Mouse (Mus musculus) neutrophil, adult 5-6 weeks (primary cell): Measurements from ENCODE around the gene Itpr3. TPM values are rescaled to one million over a fixed set of nuclear protein-coding genes. Genes with fewer than 3 reads are reported as not detected.

Source experiments
- ATAC-seq: fragments of 151-379, 151-347 bp; 2 replicates; pipeline ENCODE4 v1.8.0; 2017; ENCODE audit warnings: mild to moderate bottlenecking, moderate TSS enrichment; ENCODE audit not compliant: insufficient number of reproducible peaks, poor library complexity, low FRiP score, severe bottlenecking; ENCODE audit errors: extremely low read depth
- total RNA-seq: library from RNA; stranded (forward); fragments of 200-1000 nt; gene quantifications from 2 replicates; pipeline ENCODE4 v1.2.3, GENCODE M21; 2017

Gene Itpr3
- total RNA-seq, 1 experiment from 2014 or later = 73.7 TPM

- peak; percentile 47 for ATAC-seq
Observed at GRCm38 (mm10) chr17:27032869-27033268, 24.2 kb upstream of the Itpr3 start.

- no peak for ATAC-seq
Observed at GRCm38 (mm10) chr17:27036465-27036864, 20.6 kb upstream of the Itpr3 start.

GRCm38 (mm10) chr17:27038335-27039050 lies 18.6 kb upstream of the Itpr3 start:
- ATAC-seq = no peak

- ATAC-seq = no peak
Observed at GRCm38 (mm10) chr17:27039432-27040102, 17.5 kb upstream of the Itpr3 start.

GRCm38 (mm10) chr17:27040304-27041045 lies 16.6 kb upstream of the Itpr3 start:
- ATAC-seq = no peak

GRCm38 (mm10) chr17:27041046-27041786 lies 15.9 kb upstream of the Itpr3 start:
- no peak for ATAC-seq

GRCm38 (mm10) chr17:27041787-27042055 lies 15.4 kb upstream of the Itpr3 start:
- peak; percentile 28; the same call in 1 of the 2 replicates for ATAC-seq

- peak; percentile 65 for ATAC-seq
Observed at GRCm38 (mm10) chr17:27042840-27043239, 14.3 kb upstream of the Itpr3 start.

- no peak for ATAC-seq
Observed at GRCm38 (mm10) chr17:27045164-27045563, 11.9 kb upstream of the Itpr3 start.

- no peak for ATAC-seq
Observed at GRCm38 (mm10) chr17:27047762-27048444, 9.2 kb upstream of the Itpr3 start.

GRCm38 (mm10) chr17:27048445-27049239 lies 8.5 kb upstream of the Itpr3 start:
- no peak for ATAC-seq

GRCm38 (mm10) chr17:27050853-27051252 lies 6.3 kb upstream of the Itpr3 start:
- ATAC-seq = no peak

- ATAC-seq = no peak
Observed at GRCm38 (mm10) chr17:27051514-27051913, 5.6 kb upstream of the Itpr3 start.

GRCm38 (mm10) chr17:27056170-27056569 lies 934 bp upstream of the Itpr3 start:
- peak; percentile 37; the same call in 1 of the 2 replicates for ATAC-seq

GRCm38 (mm10) chr17:27057517-27058055 lies 482 bp downstream of the Itpr3 start:
- ATAC-seq = peak; percentile 21; the same call in 1 of the 2 replicates

GRCm38 (mm10) chr17:27060698-27061097 lies 3.6 kb downstream of the Itpr3 start:
- ATAC-seq = no peak

- ATAC-seq = no peak
Observed at GRCm38 (mm10) chr17:27061727-27062126, 4.6 kb downstream of the Itpr3 start.

- no peak for ATAC-seq
Observed at GRCm38 (mm10) chr17:27062684-27063083, 5.6 kb downstream of the Itpr3 start.
